Mouse (Mus musculus) layer of hippocampus, postnatal 36 days (tissue): ENCODE measurements at regions not wholly inside any gene's neighbourhood (a gene's known extent, or its start where the extent isn't known, plus 50 kb on each side); places are given as distances from the start of the nearest gene placed in this dataset.

Source experiments
- DNase-seq, 2 experiments: peaks; one replicate each; pipeline ENCODE4 v3.0.0; 2022

GRCm38 (mm10) chrX:99213565-99214153 lies 77.7 kb downstream of the Efnb1 start:
- DNase-seq: no peak

GRCm38 (mm10) chrX:99204077-99204476 lies 68.1 kb downstream of the Efnb1 start:
- DNase-seq: no peak

- DNase-seq: no peak
Measured at GRCm38 (mm10) chrX:99201081-99201480, 65.2 kb downstream of the Efnb1 start.

GRCm38 (mm10) chrX:99199669-99200068 lies 63.7 kb downstream of the Efnb1 start:
- no peak for DNase-seq

GRCm38 (mm10) chrX:99198961-99199631 lies 63.2 kb downstream of the Efnb1 start:
- DNase-seq: peak; percentile 28 to 49
